Mouse (Mus musculus) liver, embryonic 16.5 days (tissue): ENCODE measurements around the gene Dnajc6. TPM values are rescaled to one million over a fixed set of nuclear protein-coding genes. Genes with fewer than 3 reads are reported as not detected.

Experiments used
- ATAC-seq: fragments of 200-750 bp; cut with Nextera tagmentation; 2 replicates; pipeline ENCODE4 v1.8.0; 2017; ENCODE audit warnings: low read depth, mild to moderate bottlenecking, moderate number of reproducible peaks, moderate library complexity
- H3K27ac ChIP-seq: fragments of 300-500 bp; sonication (generic); 2 replicates; pipeline ENCODE4 v1.5.1; 2014; ENCODE audit warnings: mild to moderate bottlenecking, low read length
- H3K27me3 ChIP-seq: fragments of 300-500 bp; sonication (generic); 2 replicates; pipeline ENCODE4 v1.6.1; 2014; ENCODE audit warnings: low read depth, low read length, mixed read lengths; ENCODE audit not compliant: control insufficient read depth, insufficient read depth
- H3K36me3 ChIP-seq: fragments of 300-500 bp; sonication (generic); 2 replicates; pipeline ENCODE4 v1.6.1; 2014; ENCODE audit warnings: mild to moderate bottlenecking; ENCODE audit not compliant: control insufficient read depth, insufficient read depth
- H3K4me1 ChIP-seq: fragments of 300-500 bp; sonication (generic); 2 replicates; pipeline ENCODE4 v1.6.1; 2014; ENCODE audit warnings: low read depth, low read length, mixed read lengths; ENCODE audit not compliant: control insufficient read depth
- H3K4me2 ChIP-seq: fragments of 300-500 bp; sonication (generic); 2 replicates; pipeline ENCODE4 v1.6.1; 2014; ENCODE audit warnings: low read depth, low read length, mixed read lengths
- H3K4me3 ChIP-seq: fragments of 300-500 bp; sonication (generic); 2 replicates; pipeline ENCODE4 v1.5.1; 2014; ENCODE audit warnings: low read depth, mild to moderate bottlenecking, low read length
- H3K9ac ChIP-seq: fragments of 300-500 bp; sonication (generic); 2 replicates; pipeline ENCODE4 v1.6.1; 2014; ENCODE audit warnings: low read depth, low read length
- H3K9me3 ChIP-seq: fragments of 300-500 bp; sonication (generic); replicated peaks from 2 replicates; pipeline ENCODE4 v1.6.1; 2016; ENCODE audit warnings: low read length; ENCODE audit not compliant: control insufficient read depth
- WGBS: fragments of 180-500 bp; shearing (Covaris S2); extraction: QIAGEN DNeasy Blood & Tissue Kit; methylation state at CpG from one replicate; pipeline ENCODE4 v1.1.7; 2014; ENCODE audit not compliant: insufficient replicate concordance; 5-methylcytosine and 5-hydroxymethylcytosine counted together
- polyA plus RNA-seq: library from polyadenylated mRNA; unstranded; fragments of >200 nt; fragmentation: Nextera tagmentation; extraction: Ambion mirVana; gene quantifications from 2 replicates; pipeline ENCODE4 v1.2.1, GENCODE M21; 2015

Dnajc6 gene
- polyA plus RNA-seq, 1 experiment from 2014 or later, result 0.26 TPM

DNA sequence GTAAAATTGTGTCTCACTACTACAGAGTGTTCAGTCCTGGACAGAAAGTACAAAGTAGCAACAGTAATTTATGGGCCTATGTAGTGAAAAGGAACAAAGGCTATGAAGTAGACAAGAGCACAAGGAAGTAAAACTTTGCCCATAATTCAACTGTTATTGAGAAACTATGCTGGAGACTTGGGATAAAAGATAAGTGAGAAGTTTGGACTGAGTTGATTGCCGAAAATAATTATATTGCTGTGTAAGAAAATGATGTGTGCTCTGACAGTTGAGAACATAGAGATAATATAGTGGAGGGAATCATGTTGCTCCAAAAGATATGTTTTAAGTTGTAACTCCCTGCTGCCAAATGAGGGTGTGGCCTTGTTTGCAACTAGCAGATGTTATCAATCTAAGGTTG is 152.3 kb downstream of the Dnajc6 start:
- peaks cover 48% of the 10 kb centered on the region for H3K4me1 ChIP-seq
- H3K9ac ChIP-seq, result peak overlapping the region; percentile 95
- ATAC-seq, result no peak
- H3K4me3 ChIP-seq, result peak overlapping the region; percentile 91
- peaks cover 3% of the 10 kb centered on the region; the same call in 1 of the 2 replicates for H3K36me3 ChIP-seq
- peak overlapping the region; percentile 83 for H3K4me2 ChIP-seq
- no peaks in the 10 kb centered on the region for H3K27me3 ChIP-seq
- peak overlapping the region; percentile 96 for H3K27ac ChIP-seq
- no peaks in the 10 kb centered on the region for H3K9me3 ChIP-seq
- WGBS, result 20% methylated on average over 1 of the region's 1 CpGs

DNA sequence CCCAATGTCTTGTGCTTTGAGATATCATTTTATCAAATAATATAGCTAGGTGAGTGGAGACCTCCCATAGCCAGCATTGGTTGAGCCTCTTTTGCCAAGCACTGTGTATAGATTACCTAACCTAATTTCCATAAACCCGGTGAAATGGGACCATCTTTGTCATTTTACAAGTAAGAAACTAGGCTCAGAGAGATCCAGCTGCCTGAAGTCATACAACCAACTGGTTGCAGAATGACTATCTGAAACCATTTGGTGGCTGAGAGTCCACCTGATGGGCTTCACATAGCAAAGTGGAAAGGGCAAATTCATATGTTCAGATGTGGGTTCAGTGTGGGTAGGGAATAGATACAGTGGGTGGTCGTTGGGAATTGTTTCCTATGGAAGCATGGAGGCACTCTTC is 154.5 kb downstream of the Dnajc6 start:
- ATAC-seq, result no peak
- Histone ChIP-seq H3K4me1 (peaks cover 68% of the 10 kb centered on the region), H3K36me3 (peaks cover 3% of the 10 kb centered on the region), H3K4me2 (0 out of 2 replicates have a peak overlapping the region, but pooled peaks have one; percentile 9), H3K27me3 (no peaks in the 10 kb centered on the region), H3K4me3 (no peak overlapping the region), H3K9me3 (no peaks in the 10 kb centered on the region), H3K9ac (no peak overlapping the region), H3K27ac (no peak overlapping the region)
- 62% methylated on average over 2 of the region's 2 CpGs for WGBS

DNA sequence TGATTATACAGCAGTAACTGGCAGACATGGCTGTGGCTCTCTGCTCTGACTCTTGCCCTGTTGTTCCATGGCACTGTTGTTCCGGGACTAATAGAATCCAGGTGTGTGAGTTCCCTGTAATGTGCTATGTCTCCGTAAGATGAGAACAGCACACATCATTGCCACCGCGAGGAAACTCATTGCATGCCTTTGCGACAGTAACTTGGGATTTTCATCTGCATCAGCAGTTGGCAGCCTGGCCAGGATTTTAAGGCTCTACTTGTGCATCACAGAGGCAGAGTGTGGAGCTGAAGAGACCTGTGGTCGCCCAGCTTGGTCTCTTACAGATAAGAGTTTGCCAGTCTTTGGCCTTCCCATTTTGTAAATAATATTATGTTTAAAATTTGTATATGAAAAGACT is 157.8 kb downstream of the Dnajc6 start:
- no peak for ATAC-seq
- peak overlapping the region; percentile 52 for H3K9ac ChIP-seq

DNA sequence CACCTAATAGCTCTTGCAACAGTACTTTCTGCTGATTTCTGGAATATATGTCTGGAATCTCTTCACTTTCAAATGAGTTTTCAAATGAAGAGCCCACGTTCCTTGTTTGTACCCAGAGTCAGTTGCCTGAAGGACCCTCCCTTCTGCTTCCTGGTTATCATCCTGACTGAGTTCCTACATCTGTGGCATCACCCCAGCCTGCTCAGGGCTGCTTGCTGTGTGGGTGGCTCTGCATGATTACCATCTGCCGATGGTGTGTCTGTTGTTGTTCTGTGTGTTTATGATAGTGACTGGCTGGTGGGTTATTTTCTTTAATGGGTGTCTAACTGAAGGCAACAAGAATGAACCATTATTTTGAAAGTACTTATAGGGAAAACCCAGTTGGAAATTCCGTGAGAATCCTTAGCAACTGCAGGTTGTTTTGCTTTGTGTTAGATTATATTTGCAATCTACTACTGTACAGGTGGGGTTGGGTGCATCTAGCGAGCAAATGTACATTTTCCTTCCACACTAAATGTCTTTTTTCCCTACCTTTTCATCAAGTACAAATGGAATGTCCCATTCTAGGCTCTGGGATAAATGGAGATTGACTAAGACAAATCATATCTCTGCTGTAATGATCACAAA is 158.5 kb downstream of the Dnajc6 start:
- peak overlapping the region; percentile 52 for H3K9ac ChIP-seq
- no peaks in the 10 kb centered on the region for H3K9me3 ChIP-seq
- H3K27ac ChIP-seq, result peak overlapping the region; percentile 90
- peaks cover 61% of the 10 kb centered on the region for H3K4me1 ChIP-seq
- H3K4me2 ChIP-seq, result peak overlapping the region; percentile 57
- H3K4me3 ChIP-seq, result peak overlapping the region; percentile 19; the same call in 1 of the 2 replicates
- peaks cover 13% of the 10 kb centered on the region for H3K36me3 ChIP-seq
- no peaks in the 10 kb centered on the region for H3K27me3 ChIP-seq
- ATAC-seq, result peak; percentile 96
- 33% methylated on average over 4 of the region's 4 CpGs for WGBS

More for the DNA sequence above, 157.8 kb downstream of the Dnajc6 start:
- Histone ChIP-seq H3K27me3 (no peaks in the 10 kb centered on the region), H3K4me1 (peaks cover 68% of the 10 kb centered on the region), H3K4me3 (no peak overlapping the region), H3K27ac (peak overlapping the region; percentile 90), H3K36me3 (peaks cover 7% of the 10 kb centered on the region), H3K4me2 (peak overlapping the region; percentile 57), H3K9me3 (no peaks in the 10 kb centered on the region)
- WGBS, result 63% methylated on average over 6 of the region's 6 CpGs

DNA sequence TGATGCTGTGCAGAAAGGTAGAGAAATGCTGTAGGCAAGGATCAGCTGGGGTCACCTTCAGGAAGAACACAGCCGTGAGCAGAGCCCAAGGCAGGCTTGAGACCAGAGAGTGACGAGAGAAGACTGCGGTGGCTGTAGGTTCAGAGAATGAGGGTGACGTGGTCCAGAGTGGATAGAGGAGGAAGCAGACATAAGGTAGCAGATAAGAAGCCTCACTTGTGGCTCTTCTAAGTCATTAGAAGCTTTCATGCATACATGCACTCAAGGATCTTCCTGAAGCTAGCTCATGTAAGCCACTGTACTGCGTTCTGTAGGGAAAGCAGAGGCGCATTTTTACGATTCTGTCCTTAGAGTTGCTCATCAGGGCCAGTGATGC is 159.0 kb downstream of the Dnajc6 start:
- peaks cover 16% of the 10 kb centered on the region for H3K36me3 ChIP-seq
- H3K27me3 ChIP-seq, result no peaks in the 10 kb centered on the region
- WGBS, result 46% methylated on average over 7 of the region's 7 CpGs
- H3K27ac ChIP-seq, result peak overlapping the region; percentile 90
- no peaks in the 10 kb centered on the region for H3K9me3 ChIP-seq
- H3K4me1 ChIP-seq, result peaks cover 56% of the 10 kb centered on the region
- H3K4me3 ChIP-seq, result peak overlapping the region; percentile 19; the same call in 1 of the 2 replicates
- peak; percentile 70 for ATAC-seq
- peak overlapping the region; percentile 57 for H3K4me2 ChIP-seq
- peak overlapping the region; percentile 48 for H3K9ac ChIP-seq

DNA sequence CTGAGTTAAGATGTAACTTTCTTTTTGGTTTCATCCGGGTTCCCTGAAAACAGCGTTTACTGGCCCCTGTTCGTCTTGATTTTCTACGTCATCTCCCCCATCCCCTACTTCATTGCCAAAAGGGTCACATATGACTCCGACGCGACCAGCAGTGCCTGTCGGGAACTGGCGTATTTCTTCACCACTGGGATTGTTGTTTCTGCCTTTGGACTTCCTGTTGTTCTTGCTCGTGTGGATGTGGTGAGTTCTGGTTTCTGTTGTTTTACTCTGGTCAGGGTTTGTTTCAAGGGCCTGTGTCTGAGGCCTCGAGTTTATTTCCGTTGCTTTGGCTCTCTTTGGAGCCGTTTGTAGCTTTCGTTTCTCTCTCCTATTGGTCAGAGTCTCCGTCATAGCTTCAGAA is 159.6 kb downstream of the Dnajc6 start:
- H3K4me1 ChIP-seq, result peaks cover 53% of the 10 kb centered on the region

DNA sequence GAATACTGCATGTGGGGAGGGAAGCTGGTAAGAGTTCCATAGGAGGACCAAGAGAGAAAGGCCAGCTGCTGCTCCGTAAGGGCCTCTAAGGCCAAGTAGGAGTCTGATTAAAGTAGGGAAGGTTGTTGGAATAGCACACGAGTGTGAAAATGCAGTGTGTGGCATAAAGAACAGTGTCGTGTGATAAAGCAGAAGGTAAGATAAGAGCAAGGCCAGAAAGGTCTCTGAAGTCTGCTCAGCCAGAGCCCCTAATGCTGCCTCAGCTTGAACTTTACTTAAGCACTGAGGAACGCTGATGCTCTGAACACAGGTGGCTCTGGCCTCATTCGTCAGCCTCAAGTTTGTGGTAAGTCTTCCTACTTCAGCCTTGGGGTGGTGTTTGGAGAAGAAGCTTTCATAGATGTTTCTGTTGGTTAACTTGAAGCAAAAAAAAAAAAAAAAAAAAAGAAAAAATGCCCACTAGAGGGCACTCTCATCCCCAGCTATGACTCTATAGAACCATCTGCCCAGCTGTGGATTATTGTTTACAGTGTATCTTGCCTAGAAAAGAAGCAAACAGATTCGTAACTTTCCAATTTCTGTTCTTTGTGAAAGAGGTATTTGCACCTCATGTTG is 160.6 kb downstream of the Dnajc6 start:
- Histone ChIP-seq H3K4me2 (peak overlapping the region; percentile 32; the same call in 1 of the 2 replicates), H3K4me1 (peaks cover 50% of the 10 kb centered on the region), H3K4me3 (no peak overlapping the region), H3K27me3 (no peaks in the 10 kb centered on the region), H3K27ac (peak overlapping the region; percentile 80), H3K9ac (peak overlapping the region; percentile 34), H3K36me3 (peaks cover 24% of the 10 kb centered on the region), H3K9me3 (no peaks in the 10 kb centered on the region)
- WGBS, result 19% methylated on average over 6 of the region's 6 CpGs
- peak; percentile 15; the same call in 1 of the 2 replicates for ATAC-seq

More for the DNA sequence above, 159.6 kb downstream of the Dnajc6 start:
- H3K4me2 ChIP-seq, result no peak overlapping the region
- H3K9me3 ChIP-seq, result no peaks in the 10 kb centered on the region
- H3K27me3 ChIP-seq, result no peaks in the 10 kb centered on the region
- H3K4me3 ChIP-seq, result no peak overlapping the region
- no peak for ATAC-seq
- WGBS, result 75% methylated on average over 15 of the region's 15 CpGs
- H3K9ac ChIP-seq, result no peak overlapping the region
- H3K27ac ChIP-seq, result peak overlapping the region; percentile 67
- H3K36me3 ChIP-seq, result peaks cover 18% of the 10 kb centered on the region

DNA sequence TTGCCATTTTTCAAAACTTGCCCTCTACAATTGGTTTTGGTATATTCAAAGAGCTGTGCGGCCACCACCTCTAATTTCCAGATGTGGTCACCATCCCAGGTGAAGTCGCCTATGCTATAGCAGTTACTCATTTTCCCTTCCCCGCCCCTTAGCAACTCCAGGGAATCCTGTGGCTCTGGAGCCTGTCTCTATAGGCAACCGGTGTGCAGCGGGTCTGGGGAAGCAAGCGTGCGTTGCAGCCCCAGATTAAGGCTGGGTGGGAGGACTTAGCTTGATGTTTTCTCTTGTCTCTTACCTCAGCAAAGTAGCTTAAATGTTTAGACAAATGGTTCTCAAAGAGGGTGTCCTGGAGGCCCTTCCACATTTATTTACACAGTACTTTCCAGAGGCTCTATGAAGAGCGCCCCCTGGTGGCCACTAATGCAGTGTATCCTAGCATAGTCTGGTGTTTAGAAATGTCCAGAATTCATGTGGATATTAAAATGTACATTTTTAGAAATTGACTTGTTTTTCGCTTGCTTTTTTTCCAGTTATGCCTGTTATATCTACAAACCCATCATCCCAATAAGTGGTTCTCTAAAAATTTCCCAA is 167.8 kb downstream of the Dnajc6 start:
- Histone ChIP-seq H3K4me2 (no peak overlapping the region), H3K27ac (no peak overlapping the region), H3K4me3 (no peak overlapping the region), H3K9me3 (no peaks in the 10 kb centered on the region), H3K36me3 (peaks cover 29% of the 10 kb centered on the region), H3K4me1 (no peaks in the 10 kb centered on the region), H3K9ac (no peak overlapping the region), H3K27me3 (no peaks in the 10 kb centered on the region)
- WGBS, result 67% methylated on average over 9 of the region's 9 CpGs
- ATAC-seq, result no peak; the same call in 1 of the 2 replicates

DNA sequence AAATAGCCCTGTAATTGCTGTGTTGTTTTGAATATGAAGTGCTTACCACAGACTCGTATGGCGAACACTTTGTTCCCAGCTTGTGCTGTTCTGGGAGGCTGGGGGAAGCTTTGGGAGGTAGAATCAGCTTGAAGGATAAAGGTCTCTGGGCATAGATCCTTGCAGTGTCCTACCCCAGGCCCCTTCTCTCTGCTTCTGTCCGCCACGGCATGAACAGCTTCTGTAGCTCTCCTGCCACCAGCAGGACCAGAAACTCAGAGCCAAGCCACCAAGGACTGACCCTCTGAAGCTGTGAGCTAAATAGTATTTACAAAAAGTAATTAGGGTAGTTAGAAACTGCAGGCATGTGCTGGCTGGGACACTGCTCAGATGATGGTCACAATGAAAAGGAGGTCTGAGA is 168.3 kb downstream of the Dnajc6 start:
- Histone ChIP-seq H3K4me3 (no peak overlapping the region), H3K27me3 (no peaks in the 10 kb centered on the region), H3K9ac (no peak overlapping the region), H3K36me3 (peaks cover 23% of the 10 kb centered on the region), H3K4me2 (no peak overlapping the region), H3K4me1 (no peaks in the 10 kb centered on the region), H3K27ac (no peak overlapping the region), H3K9me3 (no peaks in the 10 kb centered on the region)
- 88% methylated on average over 4 of the region's 4 CpGs for WGBS
- no peak for ATAC-seq
